Mouse (Mus musculus): ENCODE data around the gene Prkaa1.
A peak's percentile ranks its signal among the peaks of the same experiment; 100 is the strongest.

DNA sequence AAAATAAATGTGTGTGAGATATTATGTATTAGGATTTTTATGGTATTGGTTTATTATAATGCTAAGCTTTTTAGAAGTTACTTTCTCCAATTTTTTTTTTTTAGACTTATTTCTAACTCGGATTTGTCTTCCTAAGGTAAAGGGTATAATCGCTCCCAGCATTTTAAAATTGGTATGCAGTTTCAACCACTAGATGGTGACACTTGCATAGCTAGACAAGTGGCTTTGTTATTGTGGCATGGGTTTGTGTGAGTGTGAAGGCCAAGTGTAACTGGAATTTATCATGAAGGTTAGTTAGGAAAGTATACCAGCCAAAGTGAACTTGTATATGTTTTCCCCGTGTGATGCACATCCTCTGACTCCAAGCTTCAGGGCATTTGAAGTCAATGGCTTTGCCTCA is 50.2 kb downstream of the Prkaa1 start:
- TF ChIP-seq EP300 (IDR thresholded peaks at IDR 0.05; ENCODE audit: insufficient read depth, low read depth, low read length) (no peak), CTCF (IDR thresholded peaks at IDR 0.05) (peak; percentile 77)
